Mouse (Mus musculus): Measurements from ENCODE around the gene Obp2a.
"Not testable (repeated sequence)": the region's sequence is repeated elsewhere in the genome, so short reads cannot be mapped to it uniquely, and the experiment has no call there.

The Obp2a gene

DNA sequence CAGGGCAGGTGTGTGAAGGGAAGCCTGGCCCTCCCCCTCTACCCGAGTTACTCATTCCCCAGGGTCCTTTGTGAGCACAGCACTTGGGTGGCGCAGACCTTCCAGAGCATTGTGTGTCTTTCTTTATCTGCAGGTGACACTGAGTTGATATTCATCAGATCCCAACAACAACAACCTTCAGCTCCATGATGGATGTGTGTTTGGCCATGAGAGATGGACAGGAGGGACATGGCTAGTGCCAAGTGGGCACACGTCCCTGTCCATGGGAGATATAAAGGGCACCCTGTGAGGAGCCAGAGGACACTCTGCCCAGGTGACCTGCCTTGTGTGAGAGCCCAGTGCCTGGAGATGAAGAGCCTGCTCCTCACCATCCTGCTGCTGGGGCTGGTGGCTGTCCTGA lies at the start of gene Obp2a:
Gene Obp2a, plus strand, starts transcription at position 301 of the 400 bp plus-strand sequence.
- DNase-seq (ENCODE audit: low read depth) = not testable (repeated sequence)

- DNase-seq (ENCODE audit: low read depth) = no peak
Observed at GRCm38 (mm10) chr2:25652902-25653301, 46.9 kb upstream of the Obp2a start, which contains the start of gene Lcn8. Gene Lcn8, plus strand, starts transcription at chr2:25653120.

DNA sequence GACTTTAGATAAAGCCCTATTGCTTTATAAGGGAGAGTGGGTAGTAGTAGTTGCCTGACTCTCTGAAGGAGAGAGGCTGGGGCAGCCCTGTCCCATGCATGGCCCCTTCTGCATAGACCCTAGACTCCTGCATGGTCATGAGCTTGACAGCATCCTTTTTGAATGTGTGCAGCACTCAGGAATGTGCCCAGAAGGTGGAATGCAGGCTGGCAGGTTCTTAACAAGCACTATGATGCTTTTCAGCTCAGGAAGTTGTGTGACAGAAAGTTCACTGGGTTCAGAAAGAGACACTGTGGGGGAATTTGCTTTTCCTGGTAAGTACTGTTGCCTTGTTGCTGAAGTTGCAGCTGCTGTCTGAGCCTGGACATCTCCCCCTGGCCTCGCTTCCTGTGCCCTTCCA lies 45.3 kb upstream of the Obp2a start:
- DNase-seq (ENCODE audit: low read depth) = no peak

- DNase-seq (ENCODE audit: low read depth) = no peak
Observed at GRCm38 (mm10) chr2:25656691-25657090, 43.2 kb upstream of the Obp2a start.

GRCm38 (mm10) chr2:25657246-25657645 lies 42.6 kb upstream of the Obp2a start:
- DNase-seq (ENCODE audit: low read depth) = no peak

- no peak for DNase-seq (ENCODE audit: low read depth)
Observed at GRCm38 (mm10) chr2:25657652-25658051, 42.2 kb upstream of the Obp2a start, which contains the start of gene Lcn5. Gene Lcn5, plus strand, starts transcription at chr2:25657952.

DNA sequence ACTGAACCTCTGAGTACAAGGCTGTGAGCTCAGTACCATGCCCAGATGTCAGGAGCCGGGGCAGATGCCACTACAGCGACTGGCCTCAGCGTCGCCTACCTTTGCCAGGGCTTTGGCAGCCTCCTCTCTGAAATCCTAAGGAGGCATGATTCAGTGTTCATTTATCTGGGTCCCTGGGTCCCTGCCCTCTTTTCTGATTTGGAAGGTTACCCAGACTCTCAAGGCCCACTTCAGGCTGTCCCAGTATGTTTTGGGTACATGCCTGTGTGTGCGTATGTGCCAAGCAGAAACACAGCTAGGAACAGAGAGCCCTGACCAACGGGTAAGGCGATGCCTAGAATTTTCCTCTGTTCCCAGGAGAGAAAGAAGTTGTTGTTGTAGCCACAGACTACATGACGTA lies 39.6 kb upstream of the Obp2a start:
- no peak for DNase-seq (ENCODE audit: low read depth)

DNA sequence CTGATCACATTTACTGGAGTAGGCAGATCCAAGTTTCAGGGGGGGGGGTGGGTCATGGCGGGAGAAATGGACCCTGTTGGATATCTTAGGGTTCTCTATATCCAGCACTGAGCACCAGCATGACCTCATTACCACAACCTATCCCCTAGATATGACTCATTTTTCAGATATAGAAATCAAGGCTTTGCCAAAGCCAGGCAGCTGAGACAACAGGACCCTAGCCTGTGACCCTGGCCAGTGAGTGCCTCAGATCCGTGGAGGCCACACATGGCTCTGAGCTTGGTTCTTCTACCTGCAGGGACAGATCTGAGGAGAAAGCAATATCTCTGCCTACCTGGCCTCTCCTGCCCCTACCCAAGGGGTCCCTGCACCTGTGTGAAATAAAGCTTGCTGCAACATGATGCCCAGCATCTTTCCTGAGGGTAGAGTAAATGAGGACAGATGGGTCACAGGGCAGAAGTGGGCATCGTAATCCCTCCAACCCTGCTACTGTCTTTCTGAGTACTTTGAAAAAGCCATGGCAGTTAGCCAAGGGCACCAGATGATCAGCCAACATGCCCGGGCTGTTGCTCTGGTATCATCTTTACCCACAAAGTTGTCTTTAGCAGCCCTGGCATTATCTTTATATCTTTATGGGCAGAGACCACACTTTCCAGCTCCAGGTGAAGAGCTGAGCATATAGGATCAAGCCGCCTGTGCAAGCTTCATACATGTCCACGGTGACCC lies 38.4 kb upstream of the Obp2a start:
- DNase-seq (ENCODE audit: low read depth) = no peak

- DNase-seq (ENCODE audit: low read depth) = peak; percentile 30
Observed at GRCm38 (mm10) chr2:25663511-25663910, 36.3 kb upstream of the Obp2a start.

- no peak for DNase-seq (ENCODE audit: low read depth)
Observed at GRCm38 (mm10) chr2:25664125-25664524, 35.7 kb upstream of the Obp2a start.

- DNase-seq (ENCODE audit: low read depth) = no peak
Observed at GRCm38 (mm10) chr2:25666516-25666915, 33.3 kb upstream of the Obp2a start.

GRCm38 (mm10) chr2:25676486-25676885 lies 23.4 kb upstream of the Obp2a start, which contains the start of gene Lcn6:
Gene Lcn6, plus strand, starts transcription at chr2:25676786.
- DNase-seq (ENCODE audit: low read depth) = no peak

DNA sequence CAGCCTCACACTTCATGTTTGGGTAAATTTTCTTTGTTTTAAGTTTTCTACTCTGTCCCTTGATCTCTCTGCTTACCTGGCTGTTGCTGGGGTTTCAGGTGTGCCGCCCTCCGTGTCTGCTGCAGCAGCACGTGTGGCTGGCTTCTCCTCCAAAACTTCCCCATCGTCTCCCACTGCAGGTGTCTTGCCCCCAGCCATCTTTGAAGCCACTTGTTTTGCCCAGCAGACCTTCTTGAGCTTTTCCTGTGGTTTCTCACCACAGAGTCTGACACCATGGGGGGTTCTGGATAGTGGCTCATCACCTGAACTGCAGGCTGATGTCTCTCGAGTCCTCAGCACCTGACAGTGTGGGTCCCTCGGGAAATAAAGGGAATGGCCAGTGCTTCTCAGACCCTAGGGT lies 20.3 kb upstream of the Obp2a start:
- DNase-seq (ENCODE audit: low read depth) = no peak

DNA sequence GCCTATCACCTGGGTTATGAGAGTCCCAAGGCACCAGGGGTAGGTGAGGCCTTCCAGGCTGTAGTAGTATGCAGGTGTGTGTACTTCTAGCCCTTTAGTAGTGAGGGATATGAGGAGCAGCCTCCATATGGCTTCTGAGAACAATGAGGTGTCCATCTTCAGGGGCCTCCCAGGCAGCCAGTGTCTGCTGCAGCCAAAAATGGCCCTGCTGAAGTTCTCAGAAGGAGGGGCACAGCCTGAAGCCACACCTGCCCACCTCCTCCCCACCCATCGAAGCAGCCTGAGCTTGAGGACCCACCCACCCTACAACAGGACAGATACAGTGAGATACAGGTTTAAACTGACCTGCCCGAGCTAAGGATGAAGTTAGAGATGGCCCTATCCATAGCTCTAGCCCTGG lies 17.4 kb upstream of the Obp2a start, which contains the start of gene Lcn10:
Gene Lcn10, plus strand, starts transcription at position 301 of the 400 bp plus-strand sequence.
- no peak for DNase-seq (ENCODE audit: low read depth)

DNA sequence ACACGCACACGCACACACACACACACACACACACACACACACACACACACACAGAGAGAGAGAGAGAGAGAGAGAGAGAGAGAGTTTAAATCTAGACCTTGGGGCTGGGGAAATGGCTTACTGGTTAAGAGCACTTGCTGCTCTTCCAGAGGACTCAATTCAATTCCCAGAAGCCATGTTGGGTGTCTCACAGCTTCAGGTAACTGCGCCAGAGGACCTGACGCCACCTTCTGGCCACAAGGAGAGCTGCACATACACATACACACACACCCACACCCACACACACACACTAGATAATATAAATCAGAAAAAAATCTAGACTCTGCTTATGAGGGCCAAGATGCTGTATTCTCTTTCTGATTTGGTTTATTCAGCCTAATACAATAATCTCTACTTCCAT lies 12.9 kb upstream of the Obp2a start:
- no peak for DNase-seq (ENCODE audit: low read depth)

DNA sequence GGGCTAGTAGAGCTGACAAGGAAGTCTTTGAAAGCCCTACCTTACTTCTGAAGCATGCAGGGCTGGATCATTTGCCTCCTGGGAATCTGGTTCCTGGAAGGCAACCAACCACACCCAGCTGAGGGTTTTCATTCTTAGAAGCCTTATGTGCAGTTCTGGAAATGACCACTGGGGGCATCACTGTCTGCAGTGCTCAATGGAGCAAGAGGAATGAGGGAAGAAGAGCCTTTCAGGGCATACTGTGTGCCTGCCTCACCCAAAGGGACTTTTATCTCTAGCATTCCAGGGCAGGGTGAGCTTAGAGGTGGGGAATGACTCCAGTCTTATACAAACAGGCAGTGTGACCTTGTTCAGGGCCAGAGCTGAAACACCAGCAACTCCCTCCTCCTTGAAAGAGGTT lies 5.2 kb upstream of the Obp2a start:
- peak; percentile 62 for DNase-seq (ENCODE audit: low read depth)

GRCm38 (mm10) chr2:25696951-25697350 lies 2.9 kb upstream of the Obp2a start:
- no peak for DNase-seq (ENCODE audit: low read depth)

GRCm38 (mm10) chr2:25698696-25699095 lies 1.1 kb upstream of the Obp2a start:
- no peak for DNase-seq (ENCODE audit: low read depth)

- no peak for DNase-seq (ENCODE audit: low read depth)
Observed at GRCm38 (mm10) chr2:25701001-25701400, 1.2 kb downstream of the Obp2a start.

DNA sequence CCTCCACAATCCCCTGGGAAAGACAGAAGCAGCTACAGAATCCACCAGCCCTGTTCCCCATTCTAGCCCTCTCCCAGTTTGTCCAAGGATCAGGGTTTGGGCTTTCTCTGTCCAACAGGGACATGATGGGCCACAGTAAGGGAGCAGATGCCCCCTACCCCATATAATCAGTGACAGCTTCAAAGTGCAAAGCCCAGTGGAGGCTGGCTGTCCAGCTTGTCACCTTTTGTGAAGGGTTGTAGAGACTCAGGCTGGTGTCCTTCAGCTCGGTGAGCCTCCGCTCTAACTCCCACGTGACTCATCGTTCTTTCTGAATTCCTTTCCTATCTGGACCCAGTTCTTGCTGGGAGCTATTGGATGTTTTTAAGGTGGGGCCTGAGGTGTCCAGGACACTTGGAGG lies 3.9 kb downstream of the Obp2a start:
- DNase-seq (ENCODE audit: low read depth) = no peak

- DNase-seq (ENCODE audit: low read depth) = peak; percentile 52
Observed at GRCm38 (mm10) chr2:25706643-25707481, 7.0 kb downstream of the Obp2a start, which contains the start of gene Bmyc. Gene Bmyc, plus strand, starts transcription at chr2:25706739.

GRCm38 (mm10) chr2:25708121-25708520 lies 8.3 kb downstream of the Obp2a start:
- DNase-seq (ENCODE audit: low read depth) = no peak

- DNase-seq (ENCODE audit: low read depth) = not testable (repeated sequence)
Observed at GRCm38 (mm10) chr2:25709056-25709455, 9.2 kb downstream of the Obp2a start.
